Mouse (Mus musculus): ENCODE measurements around the gene Rab1a.
"Not testable (repeated sequence)": the region's sequence is repeated elsewhere in the genome, so short reads cannot be mapped to it uniquely, and the experiment has no call there.

Rab1a gene

GRCm38 (mm10) chr11:20217227-20217626 lies 16.0 kb downstream of the Rab1a start:
- no peak for DNase-seq (ENCODE audit: low spot score in 2 of 2)

GRCm38 (mm10) chr11:20221671-20222070 lies 20.4 kb downstream of the Rab1a start:
- not testable (repeated sequence) for DNase-seq (ENCODE audit: low spot score in 2 of 2)

- no peak for DNase-seq (ENCODE audit: low spot score in 2 of 2)
These were observed 23.0 kb downstream of the Rab1a start for GRCm38 (mm10) chr11:20224196-20224595.

GRCm38 (mm10) chr11:20225938-20226337 lies 24.7 kb downstream of the Rab1a start:
- DNase-seq (ENCODE audit: low spot score in 2 of 2) = no peak

- no peak for DNase-seq (ENCODE audit: low spot score in 2 of 2)
These were observed 27.4 kb downstream of the Rab1a start for GRCm38 (mm10) chr11:20228666-20229065.

- no peak for DNase-seq (ENCODE audit: low spot score in 2 of 2)
These were observed 28.1 kb downstream of the Rab1a start for GRCm38 (mm10) chr11:20229311-20229710.

- no peak for DNase-seq (ENCODE audit: low spot score in 2 of 2)
These were observed 29.1 kb downstream of the Rab1a start for GRCm38 (mm10) chr11:20230286-20230685.

GRCm38 (mm10) chr11:20231128-20231878 lies 30.1 kb downstream of the Rab1a start:
- DNase-seq (ENCODE audit: low spot score in 2 of 2) = no peak

- DNase-seq (ENCODE audit: low spot score in 2 of 2) = no peak
These were observed 31.0 kb downstream of the Rab1a start for GRCm38 (mm10) chr11:20232016-20232755.

GRCm38 (mm10) chr11:20234233-20234632 lies 33.0 kb downstream of the Rab1a start:
- no peak for DNase-seq (ENCODE audit: low spot score in 2 of 2)

- DNase-seq (ENCODE audit: low spot score in 2 of 2) = no peak
These were observed 35.8 kb downstream of the Rab1a start for GRCm38 (mm10) chr11:20237018-20237417.

- DNase-seq (ENCODE audit: low spot score in 2 of 2) = no peak
These were observed 36.7 kb downstream of the Rab1a start for GRCm38 (mm10) chr11:20237976-20238375.

- DNase-seq (ENCODE audit: low spot score in 2 of 2) = no peak
These were observed 38.1 kb downstream of the Rab1a start for GRCm38 (mm10) chr11:20239279-20239861.

- no peak for DNase-seq (ENCODE audit: low spot score in 2 of 2)
These were observed 39.1 kb downstream of the Rab1a start for GRCm38 (mm10) chr11:20240331-20240730.

- DNase-seq (ENCODE audit: low spot score in 2 of 2) = no peak
These were observed 40.1 kb downstream of the Rab1a start for GRCm38 (mm10) chr11:20241311-20241710.

GRCm38 (mm10) chr11:20242366-20243056 lies 41.3 kb downstream of the Rab1a start:
- no peak for DNase-seq (ENCODE audit: low spot score in 2 of 2)

GRCm38 (mm10) chr11:20243214-20243913 lies 42.1 kb downstream of the Rab1a start:
- no peak for DNase-seq (ENCODE audit: low spot score in 2 of 2)

GRCm38 (mm10) chr11:20244336-20245290 lies 43.4 kb downstream of the Rab1a start:
- no peak for DNase-seq (ENCODE audit: low spot score in 2 of 2)

GRCm38 (mm10) chr11:20245316-20245715 lies 44.1 kb downstream of the Rab1a start:
- DNase-seq (ENCODE audit: low spot score in 2 of 2) = no peak

GRCm38 (mm10) chr11:20246616-20247015 lies 45.4 kb downstream of the Rab1a start:
- no peak for DNase-seq (ENCODE audit: low spot score in 2 of 2)

Measured in spleen, postnatal 14 days (tissue).